In the genomic region with DNA sequence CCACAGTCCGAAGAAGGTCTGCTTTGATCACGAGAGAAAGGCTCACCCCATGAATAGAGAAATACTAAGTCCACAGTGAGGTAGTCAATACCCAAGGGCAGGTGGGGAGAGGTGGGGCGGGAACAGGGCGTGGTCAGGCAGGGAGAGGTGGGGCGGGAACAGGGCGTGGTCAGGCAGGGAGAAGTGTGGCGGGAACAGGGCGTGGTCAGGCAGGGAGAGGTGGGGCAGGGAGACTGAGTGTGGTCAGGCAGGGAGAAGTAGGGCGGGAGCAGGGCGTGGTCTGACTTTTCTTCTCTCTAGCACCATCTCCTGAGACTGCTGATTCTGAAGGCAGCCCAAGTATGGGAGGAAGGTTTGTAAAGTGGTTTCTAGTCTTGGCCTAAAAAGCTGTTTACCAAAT, we compare ENCODE assay signal across 13 mouse cellular contexts.
A peak's percentile ranks its signal among the peaks of the same experiment; 100 is the strongest.
DNase-seq lines count a peak whose midpoint lies in the region; ATAC-seq and TF ChIP-seq lines count a peak whose summit lies in the region.
"Had no signal": no experiment of that assay in that cellular context is flagged by ENCODE, and none has a peak within 500 bp of the region (broad histone marks: within the 10 kb centered on the region; RNA-seq: fewer than 3 reads in every experiment).

No protein-coding gene starts in this region.

- H3K27ac ChIP-seq in heart, adult 2 months, result no peak overlapping the region
- no peak overlapping the region for H3K27ac ChIP-seq in liver, embryonic 12.5 days
- H3K27ac ChIP-seq in hindbrain, embryonic 10.5 days, result no peak overlapping the region
- H3K27ac ChIP-seq: forebrain, embryonic 10.5 days; limb, embryonic 12.5 days had no signal

- no peak for TF ChIP-seq CTCF in heart, adult 2 months (IDR thresholded peaks at IDR 0.05)

- no peaks in the 10 kb centered on the region for H3K79me2 ChIP-seq in heart, adult 2 months (replicated peaks; ENCODE audit: control insufficient read depth, insufficient read depth, low read length)

- peak; percentile 63 for DNase-seq in heart, adult 11 months
- DNase-seq in heart, adult 2 months, result no peak
- DNase-seq in R1 (ENCODE audit: low read depth, low spot score), result peak; percentile 90
- no peak for DNase-seq in layer of hippocampus, postnatal 14 days (ENCODE audit: low spot score in 2 of 2)
- no peak for DNase-seq in frontal cortex, adult 2 months (ENCODE audit: extremely low spot score in 1 of 2, low spot score in 1 of 2)
- no peak for DNase-seq in hindbrain, embryonic 10.5 days (ENCODE audit: low spot score)
- DNase-seq: cerebellum, adult 9-10 months; heart, postnatal 36 days; kidney, postnatal 36 days had no signal

- H3K27me3 ChIP-seq in heart, adult 2 months (ENCODE audit: control insufficient read depth, insufficient read depth, low read length), result no peaks in the 10 kb centered on the region
- H3K27me3 ChIP-seq in liver, embryonic 12.5 days (replicated peaks), result no peaks in the 10 kb centered on the region
- peaks cover 3% of the 10 kb centered on the region; the same call in 1 of the 2 replicates for H3K27me3 ChIP-seq in hindbrain, embryonic 10.5 days (ENCODE audit: insufficient read depth, poor library complexity, severe bottlenecking)
- H3K27me3 ChIP-seq: limb, embryonic 12.5 days had no signal

- 60% methylated on average over 10 of the region's 10 CpGs for WGBS in heart, adult 2 months
- 28% methylated on average over 10 of the region's 10 CpGs for WGBS in liver, embryonic 12.5 days (ENCODE audit: insufficient replicate concordance)
- WGBS in hindbrain, embryonic 10.5 days, result 40% methylated on average over 10 of the region's 10 CpGs

- TF ChIP-seq EP300 in heart, adult 2 months (IDR thresholded peaks at IDR 0.05; ENCODE audit: insufficient read depth, low read depth, low read length), result no peak

- no peaks in the 10 kb centered on the region for H3K4me1 ChIP-seq in heart, adult 2 months (ENCODE audit: control insufficient read depth, insufficient read depth, low read length)
- peaks cover 9% of the 10 kb centered on the region; the same call in 1 of the 2 replicates for H3K4me1 ChIP-seq in liver, embryonic 12.5 days
- 0 out of 2 replicates have a peak, but pooled peaks cover 3% of the 10 kb centered on the region for H3K4me1 ChIP-seq in hindbrain, embryonic 10.5 days (replicated peaks)

- no peaks in the 10 kb centered on the region for H3K36me3 ChIP-seq in heart, adult 2 months (ENCODE audit: control insufficient read depth, insufficient read depth, low read length)
- no peaks in the 10 kb centered on the region for H3K36me3 ChIP-seq in liver, embryonic 12.5 days
- no peaks in the 10 kb centered on the region for H3K36me3 ChIP-seq in hindbrain, embryonic 10.5 days
- H3K36me3 ChIP-seq: forebrain, embryonic 10.5 days; limb, embryonic 12.5 days had no signal

- TF ChIP-seq POLR2A in heart, adult 2 months (IDR thresholded peaks at IDR 0.05; ENCODE audit: insufficient read depth, low read depth, low read length), result no peak

- ATAC-seq in liver, embryonic 12.5 days, result peak; percentile 86
- peak; percentile 56 for ATAC-seq in megakaryocyte, adult 5-6 weeks (ENCODE audit: poor library complexity, severe bottlenecking)

- H3K9ac ChIP-seq in heart, adult 2 months (ENCODE audit: low read depth, low read length), result no peak overlapping the region
- no peak overlapping the region for H3K9ac ChIP-seq in liver, embryonic 12.5 days
- H3K9ac ChIP-seq: limb, embryonic 12.5 days had no signal

- H3K4me2 ChIP-seq in liver, embryonic 12.5 days, result no peak overlapping the region
- H3K4me2 ChIP-seq: limb, embryonic 12.5 days had no signal

- H3K4me3 ChIP-seq in heart, adult 2 months, result no peak overlapping the region
- H3K4me3 ChIP-seq in liver, embryonic 12.5 days, result no peak overlapping the region
- no peak overlapping the region for H3K4me3 ChIP-seq in hindbrain, embryonic 10.5 days
- H3K4me3 ChIP-seq: forebrain, embryonic 10.5 days; limb, embryonic 12.5 days had no signal

- intact Hi-C loops in heart, adult 2 months (cut with DNase I), result no loop called here

- H3K9me3 ChIP-seq in liver, embryonic 12.5 days (replicated peaks), result no peaks in the 10 kb centered on the region
- H3K9me3 ChIP-seq in hindbrain, embryonic 10.5 days, result no peaks in the 10 kb centered on the region
- H3K9me3 ChIP-seq: forebrain, embryonic 10.5 days; limb, embryonic 12.5 days had no signal

Comparison
In these comparisons a context has a peak if more than half of its experiments do, and no peak if none do; other contexts are left out.
1. DNase-seq: peak in heart, adult 11 months (single experiment) and R1 (single experiment); none in heart, adult 2 months (0 of 2), layer of hippocampus, postnatal 14 days (0 of 2), frontal cortex, adult 2 months (0 of 2) and hindbrain, embryonic 10.5 days (single experiment).